9 mouse cellular contexts compared by ENCODE assay signal in genomic region chr14:48651471-48652211, GRCm38 (mm10). TPM values are rescaled to one million over a fixed set of nuclear protein-coding genes. Genes with fewer than 3 reads are reported as not detected.
DNase-seq lines count a peak whose midpoint lies in the region; ATAC-seq and TF ChIP-seq lines count a peak whose summit lies in the region.
"Had no signal": no experiment of that assay in that cellular context is flagged by ENCODE, and none has a peak within 500 bp of the region (broad histone marks: within the 10 kb centered on the region; RNA-seq: fewer than 3 reads in every experiment).

No protein-coding gene starts in this region.

- H3K4me1 ChIP-seq in cerebellum, adult 2 months (ENCODE audit: control insufficient read depth, insufficient read depth, low read length) = peaks cover 3% of the 10 kb centered on the region; the same call in 1 of the 2 replicates
- H3K4me1 ChIP-seq in neural tube, embryonic 11.5 days (ENCODE audit: control insufficient read depth, insufficient read depth, low read length) = no peaks in the 10 kb centered on the region; the same call in 1 of the 2 replicates
- peaks cover 23% of the 10 kb centered on the region for H3K4me1 ChIP-seq in limb, embryonic 10.5 days
- H3K4me1 ChIP-seq in intestine, embryonic 15.5 days (replicated peaks) = no peaks in the 10 kb centered on the region

- TF ChIP-seq POLR2A in cerebellum, adult 2 months (IDR thresholded peaks at IDR 0.05; ENCODE audit: borderline replicate concordance, insufficient read depth, low read length) = no peak

- H3K4me3 ChIP-seq in cerebellum, adult 2 months (replicated peaks; ENCODE audit: insufficient read depth, low read depth, low read length) = no peak overlapping the region
- H3K4me3 ChIP-seq in neural tube, embryonic 11.5 days (ENCODE audit: low read depth, low read length) = no peak overlapping the region
- peak overlapping the region; percentile 36 for H3K4me3 ChIP-seq in limb, embryonic 10.5 days
- H3K4me3 ChIP-seq in intestine, embryonic 15.5 days (replicated peaks) = no peak overlapping the region

- H3K9ac ChIP-seq in neural tube, embryonic 11.5 days (ENCODE audit: low read length) = no peak overlapping the region
- H3K9ac ChIP-seq in intestine, embryonic 15.5 days = no peak overlapping the region

- H3K9me3 ChIP-seq in neural tube, embryonic 11.5 days (ENCODE audit: control insufficient read depth, low read length) = no peaks in the 10 kb centered on the region
- no peaks in the 10 kb centered on the region for H3K9me3 ChIP-seq in limb, embryonic 10.5 days (replicated peaks)
- no peaks in the 10 kb centered on the region for H3K9me3 ChIP-seq in intestine, embryonic 15.5 days

- 12% methylated on average over 26 of the region's 26 CpGs for WGBS in cerebellum, adult 2 months
- 3% methylated on average over 26 of the region's 26 CpGs for WGBS in neural tube, embryonic 11.5 days
- WGBS in limb, embryonic 10.5 days = 4% methylated on average over 26 of the region's 26 CpGs
- 5% methylated on average over 26 of the region's 26 CpGs for WGBS in intestine, embryonic 15.5 days

- no peak for ATAC-seq in neural tube, embryonic 11.5 days (ENCODE audit: insufficient read depth, low FRiP score, low TSS enrichment)
- ATAC-seq in intestine, embryonic 15.5 days = no peak

- 0 out of 2 replicates have a peak overlapping the region, but pooled peaks have one; percentile 9 for H3K4me2 ChIP-seq in neural tube, embryonic 11.5 days (ENCODE audit: low read depth)
- no peak overlapping the region for H3K4me2 ChIP-seq in intestine, embryonic 15.5 days (replicated peaks)

- no peaks in the 10 kb centered on the region for H3K36me3 ChIP-seq in neural tube, embryonic 11.5 days (ENCODE audit: control insufficient read depth, insufficient read depth, low read length)
- H3K36me3 ChIP-seq in limb, embryonic 10.5 days = no peaks in the 10 kb centered on the region
- H3K36me3 ChIP-seq in intestine, embryonic 15.5 days = no peaks in the 10 kb centered on the region

- TF ChIP-seq CTCF in cerebellum, adult 2 months (IDR thresholded peaks at IDR 0.05; ENCODE audit: borderline replicate concordance, insufficient read depth, low read depth, low read length) = no peak

- peaks cover 2% of the 10 kb centered on the region; the same call in 1 of the 2 replicates for H3K27me3 ChIP-seq in cerebellum, adult 2 months (ENCODE audit: control insufficient read depth, insufficient read depth, low read length)
- H3K27me3 ChIP-seq in neural tube, embryonic 11.5 days (ENCODE audit: control insufficient read depth, insufficient read depth, low read length) = peaks cover 63% of the 10 kb centered on the region
- H3K27me3 ChIP-seq in limb, embryonic 10.5 days (ENCODE audit: low read depth, poor library complexity, severe bottlenecking) = peaks cover 63% of the 10 kb centered on the region
- H3K27me3 ChIP-seq in intestine, embryonic 15.5 days (replicated peaks) = peaks cover 53% of the 10 kb centered on the region

- peak; percentile 59 to 77 for DNase-seq in cerebellum, postnatal 10 days
- DNase-seq in cerebellum, adult 2 months = no peak
- DNase-seq in neural tube, embryonic 11.5 days (ENCODE audit: low spot score) = peak; percentile 38
- no peak for DNase-seq in neural tube, embryonic 10.5 days (ENCODE audit: extremely low spot score, low spot score)
- DNase-seq in limb, embryonic 10.5 days (ENCODE audit: low spot score) = peak; percentile 52
- DNase-seq in retina, postnatal 1 day = peak; percentile 78
- no peak for DNase-seq in c-Kit-positive CD71-positive TER-119-positive erythroid progenitor cells, embryonic 14.5 days (ENCODE audit: low spot score)
- DNase-seq: lung, postnatal 14 days had no signal

- no peak overlapping the region for H3K27ac ChIP-seq in cerebellum, adult 2 months (ENCODE audit: insufficient read depth, low read length)
- no peak overlapping the region for H3K27ac ChIP-seq in neural tube, embryonic 11.5 days (ENCODE audit: low read depth, low read length)
- no peak overlapping the region for H3K27ac ChIP-seq in limb, embryonic 10.5 days
- no peak overlapping the region for H3K27ac ChIP-seq in intestine, embryonic 15.5 days

RNA-seq across cellular contexts. Expression of gene Otx2, which starts 22.0 kb away (rescaled TPM):
- 9.9 and 13.8 TPM in 2 replicates for polyA plus RNA-seq in cerebellum, adult 2 months (2012; rRNA removed)
- 0.18 and 0.33 TPM in 2 replicates for polyA plus RNA-seq in neural tube, embryonic 11.5 days (2014; fragmentation: Nextera tagmentation; extraction: Ambion mirVana)
- polyA plus RNA-seq in limb, embryonic 10.5 days (2016; fragmentation: Nextera tagmentation; extraction: Ambion mirVana) = 0.06 TPM in 1 of 2 replicates, not detected in the other
- 0.09 TPM in 1 of 2 replicates, not detected in the other for polyA plus RNA-seq in intestine, embryonic 15.5 days (2015; fragmentation: Nextera tagmentation; extraction: Ambion mirVana)

Comparison
In these comparisons a context has a peak if more than half of its experiments do, and no peak if none do; other contexts are left out.
1. DNase-seq: peak in cerebellum, postnatal 10 days (2 of 2), neural tube, embryonic 11.5 days (single experiment), limb, embryonic 10.5 days (single experiment) and retina, postnatal 1 day (single experiment); none in cerebellum, adult 2 months (0 of 2), neural tube, embryonic 10.5 days (single experiment) and c-Kit-positive CD71-positive TER-119-positive erythroid progenitor cells, embryonic 14.5 days (single experiment).